Mouse (Mus musculus): ENCODE measurements around the gene Aptx. TPM values are rescaled to one million over a fixed set of nuclear protein-coding genes. Genes with fewer than 3 reads are reported as not detected.

Gene Aptx
- polyA plus RNA-seq, 1 experiment = 22.9 TPM

- H3K9me3 ChIP-seq (replicated peaks; ENCODE audit: control insufficient read depth, insufficient read depth, low read length, poor library complexity, severe bottlenecking) = no peaks in the 10 kb centered on the region
- no peak overlapping the region for H3K4me3 ChIP-seq (ENCODE audit: low read depth, low read length)
- no peaks in the 10 kb centered on the region for H3K27me3 ChIP-seq (ENCODE audit: control insufficient read depth, insufficient read depth, low read length, poor library complexity, severe bottlenecking)
- TF ChIP-seq EP300 (IDR thresholded peaks at IDR 0.05; ENCODE audit: insufficient read depth, low read depth, low read length) = no peak
- TF ChIP-seq CTCF (IDR thresholded peaks at IDR 0.05; ENCODE audit: low read depth, low read length) = no peak
- no peak for TF ChIP-seq POLR2A (IDR thresholded peaks at IDR 0.05; ENCODE audit: insufficient read depth, low read length)
- no peaks in the 10 kb centered on the region for H3K36me3 ChIP-seq (ENCODE audit: control insufficient read depth, insufficient read depth, low read length, poor library complexity, severe bottlenecking)
- H3K4me1 ChIP-seq (ENCODE audit: control insufficient read depth, insufficient read depth, low read length) = no peaks in the 10 kb centered on the region
- H3K9ac ChIP-seq (ENCODE audit: low read depth, poor library complexity, severe bottlenecking) = no peak overlapping the region
- H3K27ac ChIP-seq (ENCODE audit: insufficient read depth, low read length) = no peak overlapping the region
Measured at GRCm38 (mm10) chr4:40651055-40651454, 51.9 kb downstream of the Aptx start.

- Histone ChIP-seq H3K27me3 (ENCODE audit: control insufficient read depth, insufficient read depth, low read length, poor library complexity, severe bottlenecking) (no peaks in the 10 kb centered on the region), H3K27ac (ENCODE audit: insufficient read depth, low read length) (no peak overlapping the region), H3K4me3 (ENCODE audit: low read depth, low read length) (no peak overlapping the region), H3K36me3 (ENCODE audit: control insufficient read depth, insufficient read depth, low read length, poor library complexity, severe bottlenecking) (no peaks in the 10 kb centered on the region), H3K4me1 (ENCODE audit: control insufficient read depth, insufficient read depth, low read length) (no peaks in the 10 kb centered on the region), H3K9ac (ENCODE audit: low read depth, poor library complexity, severe bottlenecking) (no peak overlapping the region), H3K9me3 (replicated peaks; ENCODE audit: control insufficient read depth, insufficient read depth, low read length, poor library complexity, severe bottlenecking) (peaks cover 6% of the 10 kb centered on the region; the same call in 1 of the 2 replicates)
- TF ChIP-seq POLR2A (IDR thresholded peaks at IDR 0.05; ENCODE audit: insufficient read depth, low read length) = no peak
- TF ChIP-seq CTCF (IDR thresholded peaks at IDR 0.05; ENCODE audit: low read depth, low read length) = no peak
- TF ChIP-seq EP300 (IDR thresholded peaks at IDR 0.05; ENCODE audit: insufficient read depth, low read depth, low read length) = no peak
Measured at GRCm38 (mm10) chr4:40649111-40649510, 53.9 kb downstream of the Aptx start.

- TF ChIP-seq EP300 (IDR thresholded peaks at IDR 0.05; ENCODE audit: insufficient read depth, low read depth, low read length) = no peak
- Histone ChIP-seq H3K27ac (ENCODE audit: insufficient read depth, low read length) (no peak overlapping the region), H3K27me3 (ENCODE audit: control insufficient read depth, insufficient read depth, low read length, poor library complexity, severe bottlenecking) (no peaks in the 10 kb centered on the region), H3K36me3 (ENCODE audit: control insufficient read depth, insufficient read depth, low read length, poor library complexity, severe bottlenecking) (no peaks in the 10 kb centered on the region), H3K9ac (ENCODE audit: low read depth, poor library complexity, severe bottlenecking) (no peak overlapping the region), H3K4me3 (ENCODE audit: low read depth, low read length) (no peak overlapping the region), H3K4me1 (ENCODE audit: control insufficient read depth, insufficient read depth, low read length) (no peaks in the 10 kb centered on the region), H3K9me3 (replicated peaks; ENCODE audit: control insufficient read depth, insufficient read depth, low read length, poor library complexity, severe bottlenecking) (peaks cover 6% of the 10 kb centered on the region; the same call in 1 of the 2 replicates)
Measured at GRCm38 (mm10) chr4:40643567-40643966, 59.4 kb downstream of the Aptx start.

- no peaks in the 10 kb centered on the region for H3K36me3 ChIP-seq (ENCODE audit: control insufficient read depth, insufficient read depth, low read length, poor library complexity, severe bottlenecking)
- H3K9me3 ChIP-seq (replicated peaks; ENCODE audit: control insufficient read depth, insufficient read depth, low read length, poor library complexity, severe bottlenecking) = peaks cover 6% of the 10 kb centered on the region; the same call in 1 of the 2 replicates
- no peaks in the 10 kb centered on the region for H3K27me3 ChIP-seq (ENCODE audit: control insufficient read depth, insufficient read depth, low read length, poor library complexity, severe bottlenecking)
- no peak overlapping the region for H3K4me3 ChIP-seq (ENCODE audit: low read depth, low read length)
- no peak overlapping the region for H3K9ac ChIP-seq (ENCODE audit: low read depth, poor library complexity, severe bottlenecking)
- TF ChIP-seq CTCF (IDR thresholded peaks at IDR 0.05; ENCODE audit: low read depth, low read length) = peak; percentile 54
- no peak for TF ChIP-seq POLR2A (IDR thresholded peaks at IDR 0.05; ENCODE audit: insufficient read depth, low read length)
- H3K27ac ChIP-seq (ENCODE audit: insufficient read depth, low read length) = no peak overlapping the region
- H3K4me1 ChIP-seq (ENCODE audit: control insufficient read depth, insufficient read depth, low read length) = no peaks in the 10 kb centered on the region
Measured at GRCm38 (mm10) chr4:40640991-40641390, 62.0 kb downstream of the Aptx start.

Other genes starting within 250 kb of the Aptx start
- gene Tmem215, start 231.0 kb downstream of the Aptx start, polyA plus RNA-seq (2011; ENCODE audit: insufficient read depth, insufficient read length, low read depth, missing spikeins) = not detected in 2 replicates
- gene Dnaja1, start 19.0 kb upstream of the Aptx start, polyA plus RNA-seq (2011; ENCODE audit: insufficient read depth, insufficient read length, low read depth, missing spikeins) = 358 and 376 TPM in 2 replicates
- gene Smu1, start 54.7 kb upstream of the Aptx start, polyA plus RNA-seq (2011; ENCODE audit: insufficient read depth, insufficient read length, low read depth, missing spikeins) = 172 and 196 TPM in 2 replicates
- gene B4galt1, start 150.8 kb upstream of the Aptx start, polyA plus RNA-seq (2011; ENCODE audit: insufficient read depth, insufficient read length, low read depth, missing spikeins) = 40.0 and 40.7 TPM in 2 replicates
- gene Spink4, start 216.9 kb upstream of the Aptx start, polyA plus RNA-seq (2011; ENCODE audit: insufficient read depth, insufficient read length, low read depth, missing spikeins) = not detected in 2 replicates
- gene Bag1, start 245.1 kb upstream of the Aptx start, polyA plus RNA-seq (2011; ENCODE audit: insufficient read depth, insufficient read length, low read depth, missing spikeins) = 102 and 106 TPM in 2 replicates
- gene Chmp5, start 245.2 kb upstream of the Aptx start, polyA plus RNA-seq (2011; ENCODE audit: insufficient read depth, insufficient read length, low read depth, missing spikeins) = 117 and 120 TPM in 2 replicates